Mouse (Mus musculus) stomach, postnatal 0 days (tissue): ENCODE data around the gene Stx6. TPM values are rescaled to one million over a fixed set of nuclear protein-coding genes. Genes with fewer than 3 reads are reported as not detected.

Experiments used
- ATAC-seq: fragments of 200-750 bp; cut with Nextera tagmentation; 2 replicates; pipeline ENCODE4 v1.8.0; 2017; ENCODE audit not compliant: low FRiP score, low TSS enrichment
- DNase-seq: peaks from one replicate; pipeline ENCODE4 v3.0.0-alpha.2; 2016; ENCODE audit warnings: low spot score
- H3K27ac ChIP-seq: fragments of 300-500 bp; sonication (generic); replicated peaks from 2 replicates; pipeline ENCODE4 v1.5.1; 2014; ENCODE audit warnings: mild to moderate bottlenecking, control low read depth
- H3K27me3 ChIP-seq: fragments of 300-500 bp; sonication (generic); 2 replicates; pipeline ENCODE4 v1.6.1; 2014; ENCODE audit warnings: low read length; ENCODE audit not compliant: control insufficient read depth, insufficient read depth
- H3K36me3 ChIP-seq: fragments of 300-500 bp; sonication (generic); 2 replicates; pipeline ENCODE4 v1.6.1; 2014; ENCODE audit warnings: low read length, mixed read lengths; ENCODE audit not compliant: control insufficient read depth, insufficient read depth
- H3K4me1 ChIP-seq: fragments of 300-500 bp; sonication (generic); replicated peaks from 2 replicates; pipeline ENCODE4 v1.6.1; 2014; ENCODE audit warnings: antibody characterized with exemption; ENCODE audit not compliant: control insufficient read depth, insufficient read depth
- H3K4me2 ChIP-seq: fragments of 300-500 bp; sonication (generic); replicated peaks from 2 replicates; pipeline ENCODE4 v1.6.1; 2014; ENCODE audit warnings: low read depth, mild to moderate bottlenecking, control low read depth, moderate library complexity
- H3K4me3 ChIP-seq: fragments of 300-500 bp; sonication (generic); 2 replicates; pipeline ENCODE4 v1.5.1; 2014; ENCODE audit warnings: low read depth, low read length, control low read depth
- H3K9ac ChIP-seq: fragments of 300-500 bp; sonication (generic); 2 replicates; pipeline ENCODE4 v1.6.1; 2014; ENCODE audit warnings: mild to moderate bottlenecking, low read length, control low read depth, mixed read lengths
- H3K9me3 ChIP-seq: fragments of 300-500 bp; sonication (generic); 2 replicates; pipeline ENCODE4 v1.6.1; 2016; ENCODE audit warnings: low read length; ENCODE audit not compliant: control insufficient read depth
- CTCF ChIP-seq: IDR thresholded peaks from 2 replicates; pipeline ENCODE4 v1.5.1; 2016; ENCODE audit warnings: antibody characterized with exemption, low read depth, mild to moderate bottlenecking, moderate library complexity
- EP300 ChIP-seq: optimal IDR thresholded peaks from 2 replicates; pipeline ENCODE3; 2016; ENCODE audit warnings: antibody characterized with exemption
- WGBS: fragments of 180-500 bp; shearing (Covaris S2); extraction: QIAGEN DNeasy Blood & Tissue Kit; methylation state at CpG from one replicate; pipeline ENCODE4 v1.1.7; 2014; 5-methylcytosine and 5-hydroxymethylcytosine counted together
- polyA plus RNA-seq: library from polyadenylated mRNA; unstranded; fragments of >200 nt; fragmentation: Nextera tagmentation; extraction: Ambion mirVana; gene quantifications from 2 replicates; pipeline ENCODE4 v1.2.1, GENCODE M21; 2015

Gene Stx6
- polyA plus RNA-seq, 1 experiment from 2014 or later: 39.0 TPM

DNA sequence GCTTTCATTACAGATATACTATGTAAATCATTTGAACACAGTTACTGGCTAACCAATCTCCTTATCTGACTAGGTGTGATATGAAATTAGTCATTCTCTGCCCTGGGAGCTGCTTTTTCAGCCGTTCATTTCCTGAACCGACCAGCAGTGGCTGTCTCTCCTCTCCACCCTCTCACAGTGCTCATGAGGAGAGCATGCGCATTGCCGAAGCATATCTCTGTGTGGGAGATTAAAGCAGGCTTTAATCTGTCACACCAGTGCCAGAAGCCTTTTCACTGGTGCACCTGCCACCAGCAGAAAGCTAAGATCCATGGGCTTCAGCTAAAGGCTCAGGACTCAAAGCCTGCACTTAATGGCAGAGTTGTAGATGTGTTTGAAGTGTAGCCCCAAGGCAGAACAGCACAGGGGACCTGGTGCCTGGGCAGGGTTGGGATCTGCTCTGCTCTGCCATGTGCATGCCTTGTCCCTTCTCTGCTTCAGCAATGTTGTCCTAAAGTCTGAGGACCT, 42.9 kb downstream of the Stx6 start:
- Histone ChIP-seq H3K9ac (no peak overlapping the region), H3K36me3 (no peaks in the 10 kb centered on the region; the same call in 1 of the 2 replicates), H3K4me3 (no peak overlapping the region), H3K4me2 (no peak overlapping the region), H3K27ac (peak overlapping the region; percentile 82), H3K27me3 (no peaks in the 10 kb centered on the region), H3K4me1 (no peaks in the 10 kb centered on the region), H3K9me3 (no peaks in the 10 kb centered on the region)
- WGBS: 32% methylated on average over 4 of the region's 4 CpGs
- ATAC-seq (peak; percentile 91), DNase-seq (peak; percentile 71)
- TF ChIP-seq EP300 (no peak), CTCF (no peak)

DNA sequence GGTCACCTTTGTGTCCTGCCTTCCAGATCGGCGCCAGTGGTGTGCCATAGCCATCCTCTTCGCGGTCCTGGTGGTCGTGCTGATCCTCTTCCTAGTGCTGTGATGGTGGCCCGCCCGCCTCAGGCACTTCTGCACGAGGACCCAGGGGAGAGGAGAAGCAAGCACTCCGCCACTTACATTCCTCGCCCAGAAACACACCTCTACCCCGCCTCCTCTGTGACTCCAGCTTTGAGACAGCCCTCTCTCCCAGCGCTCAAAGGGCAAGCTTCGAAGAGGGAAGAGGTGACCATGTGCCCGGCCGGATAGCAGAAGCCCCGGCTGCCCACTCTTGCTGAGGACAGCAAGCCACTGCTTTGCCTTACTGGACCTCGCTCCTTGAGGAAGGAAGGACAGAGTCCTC, 43.4 kb downstream of the Stx6 start:
- TF ChIP-seq EP300 (no peak), CTCF (no peak)
- H3K4me1 ChIP-seq: no peaks in the 10 kb centered on the region
- H3K27me3 ChIP-seq: no peaks in the 10 kb centered on the region
- peak; percentile 55 for ATAC-seq
- H3K36me3 ChIP-seq: no peaks in the 10 kb centered on the region; the same call in 1 of the 2 replicates
- H3K27ac ChIP-seq: peak overlapping the region; percentile 82
- no peak overlapping the region for H3K4me3 ChIP-seq
- no peak overlapping the region for H3K9ac ChIP-seq
- WGBS: 69% methylated on average over 17 of the region's 17 CpGs
- DNase-seq: peak; percentile 70
- no peaks in the 10 kb centered on the region for H3K9me3 ChIP-seq
- H3K4me2 ChIP-seq: no peak overlapping the region

DNA sequence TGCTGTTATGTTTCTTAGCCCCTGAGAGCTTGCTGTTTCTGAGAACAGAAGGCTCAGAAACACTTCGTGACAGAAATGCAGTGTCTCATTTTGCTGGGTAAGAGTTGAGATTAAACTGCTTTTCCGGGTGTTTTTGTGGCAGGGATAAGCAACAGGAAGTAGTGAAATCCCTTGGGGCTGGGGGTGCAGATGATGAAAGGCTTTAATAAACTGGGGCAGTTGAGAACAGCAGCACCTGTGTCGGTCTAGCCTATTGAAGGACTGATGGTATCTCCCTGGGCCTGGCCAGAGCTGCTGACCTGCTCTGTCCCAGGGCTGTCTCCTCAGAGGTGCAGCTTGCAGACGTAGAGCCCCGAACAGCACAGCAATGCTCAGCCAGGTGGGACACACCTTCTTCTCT, 44.0 kb downstream of the Stx6 start:
- TF ChIP-seq EP300 (no peak), CTCF (no peak)
- Histone ChIP-seq H3K27ac (peak overlapping the region; percentile 82), H3K36me3 (peaks cover 3% of the 10 kb centered on the region; the same call in 1 of the 2 replicates), H3K27me3 (no peaks in the 10 kb centered on the region), H3K4me2 (no peak overlapping the region), H3K4me1 (no peaks in the 10 kb centered on the region), H3K9ac (no peak overlapping the region), H3K9me3 (no peaks in the 10 kb centered on the region), H3K4me3 (no peak overlapping the region)
- 68% methylated on average over 5 of the region's 5 CpGs for WGBS
- DNase-seq (no peak), ATAC-seq (no peak)

DNA sequence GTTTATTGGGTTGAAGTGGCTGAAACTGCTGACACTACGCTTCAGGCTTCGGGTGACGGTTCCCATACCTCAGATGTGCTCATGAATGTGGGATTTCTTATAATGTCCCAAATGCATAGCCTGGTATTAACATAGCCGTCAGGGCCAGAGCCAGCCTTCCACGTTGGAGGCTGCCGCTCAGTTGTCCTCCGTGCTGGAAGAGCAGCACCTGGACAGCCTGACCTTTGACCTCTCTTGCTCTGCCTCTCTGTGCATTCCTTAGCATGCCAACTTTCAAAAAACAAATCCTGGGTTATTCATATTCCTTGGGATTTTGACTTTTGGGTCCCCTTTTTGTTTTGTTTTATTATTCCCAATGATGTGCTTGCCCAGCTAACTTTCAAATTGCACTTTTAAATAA, 44.6 kb downstream of the Stx6 start:
- no peak for ATAC-seq
- H3K4me2 ChIP-seq: no peak overlapping the region
- H3K27ac ChIP-seq: no peak overlapping the region
- no peak for DNase-seq
- 66% methylated on average over 7 of the region's 7 CpGs for WGBS
- H3K36me3 ChIP-seq: peaks cover 3% of the 10 kb centered on the region; the same call in 1 of the 2 replicates
- no peak overlapping the region for H3K9ac ChIP-seq
- H3K9me3 ChIP-seq: no peaks in the 10 kb centered on the region
- H3K27me3 ChIP-seq: no peaks in the 10 kb centered on the region
- H3K4me1 ChIP-seq: no peaks in the 10 kb centered on the region
- TF ChIP-seq EP300: no peak
- no peak for TF ChIP-seq CTCF
- H3K4me3 ChIP-seq: no peak overlapping the region

DNA sequence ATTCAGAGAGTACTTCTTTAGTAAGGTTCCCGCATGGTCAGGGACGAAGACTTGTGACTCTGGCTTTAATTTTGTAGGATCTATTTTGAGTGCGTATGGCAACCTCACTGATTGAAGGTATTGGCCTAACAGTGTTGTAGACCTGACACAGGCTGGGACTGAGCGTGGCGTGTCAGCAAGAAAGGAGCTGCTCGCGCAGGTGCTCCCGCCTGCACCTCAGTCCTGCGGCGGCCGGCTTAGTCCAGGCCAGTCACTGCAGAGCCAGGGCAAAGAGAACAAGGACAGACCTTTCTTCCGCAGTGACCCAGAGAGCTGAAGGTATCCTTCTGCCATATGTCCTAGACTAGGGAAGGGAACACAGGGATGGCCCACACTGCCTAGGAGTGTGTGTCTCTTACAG, 45.4 kb downstream of the Stx6 start:
- Histone ChIP-seq H3K36me3 (peaks cover 3% of the 10 kb centered on the region; the same call in 1 of the 2 replicates), H3K4me2 (no peak overlapping the region), H3K9ac (no peak overlapping the region), H3K27ac (no peak overlapping the region), H3K9me3 (no peaks in the 10 kb centered on the region), H3K27me3 (no peaks in the 10 kb centered on the region), H3K4me3 (no peak overlapping the region), H3K4me1 (no peaks in the 10 kb centered on the region)
- ATAC-seq: no peak
- DNase-seq: no peak
- TF ChIP-seq EP300 (no peak), CTCF (no peak)
- 98% methylated on average over 12 of the region's 12 CpGs for WGBS

DNA sequence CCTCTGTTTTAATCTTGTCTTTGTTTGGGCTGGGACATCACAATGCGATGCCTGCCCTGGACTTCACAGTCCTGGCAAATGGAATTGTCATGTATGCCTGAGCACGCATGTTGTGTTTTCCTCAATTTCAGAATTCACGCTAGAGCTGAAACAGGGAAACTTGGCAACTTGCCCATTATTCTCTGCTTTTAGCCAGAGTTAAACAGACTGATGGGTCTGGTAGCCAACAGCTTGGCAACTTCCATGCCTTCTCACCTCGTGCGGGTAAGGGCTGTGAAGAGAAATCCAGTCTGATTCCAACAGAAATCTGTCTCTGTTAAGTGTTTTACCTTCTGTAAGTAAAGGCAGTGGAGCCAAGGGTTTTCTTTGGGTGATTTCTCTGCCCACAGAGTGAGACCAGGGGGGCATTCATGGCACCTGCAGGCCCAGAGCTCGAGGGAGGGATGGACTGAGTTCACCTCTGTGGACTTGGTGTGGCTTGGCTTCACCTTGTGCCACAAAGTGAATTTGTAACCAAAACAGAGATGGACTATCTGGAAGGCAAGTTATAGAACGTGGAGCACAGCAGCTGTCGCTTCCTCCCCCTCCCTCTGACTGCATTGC, 46.1 kb downstream of the Stx6 start:
- H3K4me1 ChIP-seq: no peaks in the 10 kb centered on the region
- H3K4me3 ChIP-seq: no peak overlapping the region
- H3K27ac ChIP-seq: no peak overlapping the region
- no peak overlapping the region for H3K4me2 ChIP-seq
- DNase-seq (no peak), ATAC-seq (no peak)
- H3K36me3 ChIP-seq: peaks cover 3% of the 10 kb centered on the region; the same call in 1 of the 2 replicates
- no peaks in the 10 kb centered on the region for H3K9me3 ChIP-seq
- WGBS: 60% methylated on average over 8 of the region's 8 CpGs
- TF ChIP-seq CTCF (no peak), EP300 (no peak)
- no peak overlapping the region for H3K9ac ChIP-seq
- no peaks in the 10 kb centered on the region for H3K27me3 ChIP-seq
